Mouse (Mus musculus) bone marrow, adult 2 months (tissue): ENCODE results near the gene Gm13271. TPM values are rescaled to one million over a fixed set of nuclear protein-coding genes. Genes with fewer than 3 reads are reported as not detected.
"Not testable (repeated sequence)": the region's sequence is repeated elsewhere in the genome, so short reads cannot be mapped to it uniquely, and the experiment has no call there.

Experiments used
- H3K27ac ChIP-seq: fragments of 200-500 bp; 2 replicates; pipeline ENCODE4 v1.5.1; 2012; ENCODE audit warnings: low read depth, mild to moderate bottlenecking, control low read depth, inconsistent platforms, low read length; ENCODE audit not compliant: control insufficient read depth, poor library complexity, insufficient read depth
- H3K4me1 ChIP-seq: fragments of 200-500 bp; 2 replicates; pipeline ENCODE4 v1.6.1; 2011; ENCODE audit warnings: low read length; ENCODE audit not compliant: control insufficient read depth, insufficient read depth
- H3K4me3 ChIP-seq: fragments of 200-500 bp; replicated peaks from 2 replicates; pipeline ENCODE3; 2011; ENCODE audit warnings: mild to moderate bottlenecking, low read depth, low read length, control low read depth; ENCODE audit not compliant: control insufficient read depth
- CTCF ChIP-seq: fragments of 200-500 bp; IDR thresholded peaks from 2 replicates; pipeline ENCODE4 v1.5.1; 2011; ENCODE audit warnings: low read length, control low read depth; ENCODE audit not compliant: control insufficient read depth, insufficient read depth
- WGBS: fragments of 180-500 bp; shearing (Covaris S2); methylation state at CpG from one replicate; pipeline ENCODE4 v1.1.7; 2018; 5-methylcytosine and 5-hydroxymethylcytosine counted together
- polyA plus RNA-seq: library from polyadenylated mRNA; stranded (reverse); fragments of >200 nt; gene quantifications from 2 replicates; pipeline ENCODE4 v1.2.4, GENCODE M21; 2011; ENCODE audit warnings: low replicate concordance; ENCODE audit not compliant: missing spikeins, insufficient read depth, insufficient read length

Gene Gm13271
- polyA plus RNA-seq, 1 experiment: not detected

DNA sequence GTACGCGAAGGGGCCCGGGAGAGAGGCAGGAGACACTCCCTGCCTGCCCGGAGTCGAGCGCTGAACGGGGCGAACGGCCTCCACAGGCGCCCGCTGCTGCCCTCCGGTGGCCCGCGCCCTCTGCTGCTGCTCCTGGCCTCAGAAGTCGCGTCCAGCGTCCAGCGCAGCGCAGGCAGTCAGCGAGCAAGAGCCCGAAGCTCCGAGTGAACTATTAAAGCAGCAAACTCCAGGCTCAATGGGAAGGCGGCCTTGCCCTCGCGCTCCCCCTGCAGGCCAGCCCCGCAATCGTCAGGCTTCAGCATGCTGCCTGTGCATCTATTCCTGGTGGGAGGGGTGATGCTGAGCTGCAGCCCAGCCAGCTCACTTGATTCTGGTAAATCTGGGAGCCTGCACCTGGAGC, 30.7 kb downstream of the Gm13271 start, which contains the start of gene Gm13276:
Gene Gm13276, plus strand, starts transcription at position 301 of the 400 bp plus-strand sequence.
- H3K4me3 ChIP-seq, H3K27ac ChIP-seq, H3K4me1 ChIP-seq: not testable (repeated sequence)
- no CpG with 5 or more reads among the region's 27 CpGs for WGBS

GRCm38 (mm10) chr4:88788402-88788801, 33.7 kb downstream of the Gm13271 start, which contains the start of gene Gm13277:
TSS of gene Gm13277 (plus strand) at chr4:88788632.
- not testable (repeated sequence) for H3K27ac ChIP-seq, H3K4me1 ChIP-seq, H3K4me3 ChIP-seq
- WGBS: 0% methylated on average over 3 of the region's 28 CpGs
- TF ChIP-seq CTCF: peak; percentile 45

DNA sequence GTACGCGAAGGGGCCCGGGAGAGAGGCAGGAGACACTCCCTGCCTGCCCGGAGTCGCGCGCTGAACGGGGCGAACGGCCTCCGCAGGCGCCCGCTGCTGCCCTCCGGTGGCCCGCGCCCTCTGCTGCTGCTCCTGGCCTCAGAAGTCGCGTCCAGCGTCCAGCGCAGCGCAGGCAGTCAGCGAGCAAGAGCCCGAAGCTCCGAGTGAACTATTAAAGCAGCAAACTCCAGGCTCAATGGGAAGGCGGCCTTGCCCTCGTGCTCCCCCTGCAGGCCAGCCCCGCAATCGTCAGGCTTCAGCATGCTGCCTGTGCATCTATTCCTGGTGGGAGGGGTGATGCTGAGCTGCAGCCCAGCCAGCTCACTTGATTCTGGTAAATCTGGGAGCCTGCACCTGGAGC, 36.6 kb downstream of the Gm13271 start, which contains the start of gene Gm13278:
Gene Gm13278, plus strand, starts transcription at position 301 of the 400 bp plus-strand sequence.
- not testable (repeated sequence) for H3K4me3 ChIP-seq, H3K4me1 ChIP-seq, H3K27ac ChIP-seq
- WGBS: no CpG with 5 or more reads among the region's 28 CpGs

GRCm38 (mm10) chr4:88793936-88794675, 39.4 kb downstream of the Gm13271 start, which contains the start of gene Gm13275:
TSS of gene Gm13275 (plus strand) at chr4:88794487.
- not testable (repeated sequence) for H3K27ac ChIP-seq, H3K4me1 ChIP-seq, H3K4me3 ChIP-seq
- WGBS: 0% methylated on average over 18 of the region's 52 CpGs

GRCm38 (mm10) chr4:88797097-88797496, 42.4 kb downstream of the Gm13271 start, which contains the start of gene Gm13279:
TSS of gene Gm13279 (plus strand) at chr4:88797397.
- not testable (repeated sequence) for H3K4me3 ChIP-seq, H3K4me1 ChIP-seq, H3K27ac ChIP-seq
- no CpG with 5 or more reads among the region's 28 CpGs for WGBS

- not testable (repeated sequence) for H3K4me3 ChIP-seq, H3K27ac ChIP-seq, H3K4me1 ChIP-seq
- WGBS: 2% methylated on average over 6 of the region's 7 CpGs
These were observed 44.7 kb downstream of the Gm13271 start, which contains the start of gene Gm13285 for GRCm38 (mm10) chr4:88799365-88799764. TSS of gene Gm13285 (plus strand) at chr4:88799665.

DNA sequence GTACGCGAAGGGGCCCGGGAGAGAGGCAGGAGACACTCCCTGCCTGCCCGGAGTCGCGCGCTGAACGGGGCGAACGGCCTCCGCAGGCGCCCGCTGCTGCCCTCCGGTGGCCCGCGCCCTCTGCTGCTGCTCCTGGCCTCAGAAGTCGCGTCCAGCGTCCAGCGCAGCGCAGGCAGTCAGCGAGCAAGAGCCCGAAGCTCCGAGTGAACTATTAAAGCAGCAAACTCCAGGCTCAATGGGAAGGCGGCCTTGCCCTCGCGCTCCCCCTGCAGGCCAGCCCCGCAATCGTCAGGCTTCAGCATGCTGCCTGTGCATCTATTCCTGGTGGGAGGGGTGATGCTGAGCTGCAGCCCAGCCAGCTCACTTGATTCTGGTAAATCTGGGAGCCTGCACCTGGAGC, 48.3 kb downstream of the Gm13271 start, which contains the start of gene Gm13287:
Gene Gm13287, plus strand, starts transcription at position 301 of the 400 bp plus-strand sequence.
- H3K4me3 ChIP-seq, H3K27ac ChIP-seq, H3K4me1 ChIP-seq: not testable (repeated sequence)
- WGBS: no CpG with 5 or more reads among the region's 29 CpGs

Other genes with a start within 250 kb of the Gm13271 start
- gene Ifnb1, start 232.1 kb upstream of the Gm13271 start, polyA plus RNA-seq: not detected in 2 replicates
- not detected in 2 replicates for gene Ifna15, start 196.6 kb upstream of the Gm13271 start, polyA plus RNA-seq
- gene Ifna14, start 183.1 kb upstream of the Gm13271 start, polyA plus RNA-seq: not detected in 2 replicates
- not detected in 2 replicates for gene Ifna9, start 162.5 kb upstream of the Gm13271 start, polyA plus RNA-seq
- not detected in 2 replicates for gene Ifna12, start 151.5 kb upstream of the Gm13271 start, polyA plus RNA-seq
- not detected in 2 replicates for gene C87499, start 120.5 kb upstream of the Gm13271 start, polyA plus RNA-seq
- gene Ifna13, start 110.4 kb upstream of the Gm13271 start, polyA plus RNA-seq: 1.9 TPM in 1 of 2 replicates, not detected in the other
- not detected in 2 replicates for gene Ifna16, start 77.9 kb upstream of the Gm13271 start, polyA plus RNA-seq
- not detected in 2 replicates for gene Ifna2, start 71.0 kb upstream of the Gm13271 start, polyA plus RNA-seq
- not detected in 2 replicates for gene Ifnab, start 63.5 kb upstream of the Gm13271 start, polyA plus RNA-seq
- gene Gm26566, start 33.1 kb upstream of the Gm13271 start, polyA plus RNA-seq: not detected in 2 replicates
- gene Klhl9, start 32.4 kb upstream of the Gm13271 start, polyA plus RNA-seq: 10.8 and 18.3 TPM in 2 replicates
- not detected in 2 replicates for gene Gm13283, start 5.3 kb downstream of the Gm13271 start, polyA plus RNA-seq
- not detected in 2 replicates for gene Gm13290, start 19.0 kb downstream of the Gm13271 start, polyA plus RNA-seq
- not detected in 2 replicates for gene Gm13289, start 22.1 kb downstream of the Gm13271 start, polyA plus RNA-seq
- gene Gm13272, start 25.0 kb downstream of the Gm13271 start, polyA plus RNA-seq: not detected in 2 replicates
- not detected in 2 replicates for gene Ifnz, start 27.3 kb downstream of the Gm13271 start, polyA plus RNA-seq
- not detected in 2 replicates for gene Gm13276, start 30.8 kb downstream of the Gm13271 start, polyA plus RNA-seq
- not detected in 2 replicates for gene Gm13277, start 33.8 kb downstream of the Gm13271 start, polyA plus RNA-seq
- not detected in 2 replicates for gene Gm13278, start 36.7 kb downstream of the Gm13271 start, polyA plus RNA-seq
- not detected in 2 replicates for gene Gm13275, start 39.6 kb downstream of the Gm13271 start, polyA plus RNA-seq
- gene Gm13279, start 42.5 kb downstream of the Gm13271 start, polyA plus RNA-seq: not detected in 2 replicates
- gene Gm13285, start 44.8 kb downstream of the Gm13271 start, polyA plus RNA-seq: not detected in 2 replicates
- not detected in 2 replicates for gene Gm13287, start 48.4 kb downstream of the Gm13271 start, polyA plus RNA-seq
- gene Gm13288, start 50.7 kb downstream of the Gm13271 start, polyA plus RNA-seq: not detected in 2 replicates
- gene Ifna7, start 61.4 kb downstream of the Gm13271 start, polyA plus RNA-seq: not detected in 2 replicates
- not detected in 2 replicates for gene Ifna11, start 65.1 kb downstream of the Gm13271 start, polyA plus RNA-seq
- gene Ifna6, start 72.5 kb downstream of the Gm13271 start, polyA plus RNA-seq: not detected in 2 replicates
- not detected in 2 replicates for gene Ifna5, start 80.7 kb downstream of the Gm13271 start, polyA plus RNA-seq
- gene Ifna4, start 87.0 kb downstream of the Gm13271 start, polyA plus RNA-seq: not detected in 2 replicates
- gene Ifna1, start 95.2 kb downstream of the Gm13271 start, polyA plus RNA-seq: not detected in 2 replicates
- gene Ifne, start 125.3 kb downstream of the Gm13271 start, polyA plus RNA-seq: not detected in 2 replicates